Mouse (Mus musculus) E14TG2a.4 (cell line): ENCODE results near the gene Olfr524.

ENCODE experiments used
- H3K27me3 ChIP-seq: 2 replicates; pipeline ENCODE4 v1.6.1; 2014; ENCODE audit warnings: low read length, control low read depth; ENCODE audit not compliant: insufficient read depth
- H3K36me3 ChIP-seq: 2 replicates; pipeline ENCODE4 v1.6.1; 2014; ENCODE audit warnings: low read length, control low read depth; ENCODE audit not compliant: insufficient read depth
- H3K4me1 ChIP-seq: replicated peaks from 2 replicates; pipeline ENCODE4 v1.6.1; 2014; ENCODE audit warnings: low read depth, low read length, control low read depth
- H3K4me3 ChIP-seq: replicated peaks from 2 replicates; pipeline ENCODE4 v1.5.1; 2014; ENCODE audit warnings: mild to moderate bottlenecking, low read length
- H3K9me3 ChIP-seq: 2 replicates; pipeline ENCODE4 v1.6.1; 2014; ENCODE audit warnings: low read length, control low read depth
- CTCF ChIP-seq: conservative IDR thresholded peaks from 2 replicates; pipeline ENCODE4 v1.5.1; 2014; ENCODE audit warnings: low read length
- NANOG ChIP-seq: IDR thresholded peaks from 2 replicates; pipeline ENCODE4 v1.6.1; 2014; ENCODE audit warnings: borderline replicate concordance, low read length, mixed read lengths
- POU5F1 ChIP-seq: IDR thresholded peaks from 2 replicates; pipeline ENCODE4 v1.6.1; 2014; ENCODE audit warnings: low read length, borderline replicate concordance

Olfr524 gene

GRCm38 (mm10) chr7:140205864-140206263, at the start of gene Olfr524:
Gene Olfr524 (minus strand): TSS chr7:140205964.
- Histone ChIP-seq H3K27me3 (peaks cover 13% of the 10 kb centered on the region; the same call in 1 of the 2 replicates), H3K36me3 (no peaks in the 10 kb centered on the region), H3K4me1 (no peaks in the 10 kb centered on the region), H3K9me3 (no peaks in the 10 kb centered on the region), H3K4me3 (no peak within 1 kb of the TSS)
- TF ChIP-seq NANOG (no peak), CTCF (no peak), POU5F1 (no peak)

- Histone ChIP-seq H3K27me3 (no peaks in the 10 kb centered on the region), H3K4me1 (no peaks in the 10 kb centered on the region), H3K9me3 (no peaks in the 10 kb centered on the region), H3K4me3 (no peak overlapping the region), H3K36me3 (no peaks in the 10 kb centered on the region)
- TF ChIP-seq CTCF (no peak), POU5F1 (no peak), NANOG (no peak)
Measured at GRCm38 (mm10) chr7:140253780-140254299, 48.1 kb upstream of the Olfr524 start.

- no peaks in the 10 kb centered on the region for H3K36me3 ChIP-seq
- no peak for TF ChIP-seq NANOG
- TF ChIP-seq POU5F1, result no peak
- no peak for TF ChIP-seq CTCF
- H3K4me1 ChIP-seq, result no peaks in the 10 kb centered on the region
- H3K27me3 ChIP-seq, result no peaks in the 10 kb centered on the region
- no peak within 1 kb of the TSS for H3K4me3 ChIP-seq
- H3K9me3 ChIP-seq, result 0 out of 2 replicates have a peak, but pooled peaks cover 3% of the 10 kb centered on the region
Measured at GRCm38 (mm10) chr7:140247216-140247615, 41.5 kb upstream of the Olfr524 start, which contains the start of gene 5830411N06Rik. Gene 5830411N06Rik (plus strand): TSS chr7:140247284.

- Histone ChIP-seq H3K4me3 (no peak overlapping the region), H3K4me1 (peaks cover 16% of the 10 kb centered on the region), H3K27me3 (peaks cover 14% of the 10 kb centered on the region), H3K36me3 (no peaks in the 10 kb centered on the region), H3K9me3 (peaks cover 3% of the 10 kb centered on the region; the same call in 1 of the 2 replicates)
- TF ChIP-seq NANOG, result no peak
- no peak for TF ChIP-seq POU5F1
- TF ChIP-seq CTCF, result no peak
Measured at GRCm38 (mm10) chr7:140233696-140234095, 27.9 kb upstream of the Olfr524 start.

GRCm38 (mm10) chr7:140231026-140231425, 25.3 kb upstream of the Olfr524 start:
- no peak overlapping the region for H3K4me3 ChIP-seq
- TF ChIP-seq CTCF, result no peak
- no peak for TF ChIP-seq NANOG
- no peak for TF ChIP-seq POU5F1
- peaks cover 24% of the 10 kb centered on the region for H3K27me3 ChIP-seq
- no peaks in the 10 kb centered on the region for H3K36me3 ChIP-seq
- peaks cover 22% of the 10 kb centered on the region for H3K4me1 ChIP-seq
- H3K9me3 ChIP-seq, result peaks cover 3% of the 10 kb centered on the region; the same call in 1 of the 2 replicates

GRCm38 (mm10) chr7:140228476-140228875, 22.7 kb upstream of the Olfr524 start:
- H3K4me3 ChIP-seq, result peak overlapping the region; percentile 61
- peaks cover 3% of the 10 kb centered on the region; the same call in 1 of the 2 replicates for H3K9me3 ChIP-seq
- peaks cover 25% of the 10 kb centered on the region for H3K4me1 ChIP-seq
- TF ChIP-seq NANOG (no peak), CTCF (no peak), POU5F1 (no peak)
- no peaks in the 10 kb centered on the region for H3K36me3 ChIP-seq
- peaks cover 35% of the 10 kb centered on the region for H3K27me3 ChIP-seq

- TF ChIP-seq POU5F1 (no peak), NANOG (no peak), CTCF (no peak)
- Histone ChIP-seq H3K9me3 (peaks cover 6% of the 10 kb centered on the region; the same call in 1 of the 2 replicates), H3K27me3 (peaks cover 30% of the 10 kb centered on the region), H3K36me3 (no peaks in the 10 kb centered on the region), H3K4me3 (peak overlapping the region; percentile 65), H3K4me1 (peaks cover 16% of the 10 kb centered on the region)
Measured at GRCm38 (mm10) chr7:140224209-140224608, 18.4 kb upstream of the Olfr524 start.

GRCm38 (mm10) chr7:140220375-140220774, 14.6 kb upstream of the Olfr524 start:
- TF ChIP-seq CTCF (no peak), NANOG (no peak), POU5F1 (no peak)
- Histone ChIP-seq H3K4me3 (no peak overlapping the region), H3K4me1 (peaks cover 7% of the 10 kb centered on the region), H3K27me3 (peaks cover 16% of the 10 kb centered on the region; the same call in 1 of the 2 replicates), H3K36me3 (no peaks in the 10 kb centered on the region), H3K9me3 (peaks cover 11% of the 10 kb centered on the region; the same call in 1 of the 2 replicates)

- peaks cover 11% of the 10 kb centered on the region; the same call in 1 of the 2 replicates for H3K9me3 ChIP-seq
- H3K4me1 ChIP-seq, result peaks cover 1% of the 10 kb centered on the region
- H3K36me3 ChIP-seq, result no peaks in the 10 kb centered on the region
- H3K27me3 ChIP-seq, result peaks cover 12% of the 10 kb centered on the region; the same call in 1 of the 2 replicates
- TF ChIP-seq NANOG (no peak), POU5F1 (no peak), CTCF (no peak)
- H3K4me3 ChIP-seq, result no peak overlapping the region
Measured at GRCm38 (mm10) chr7:140219268-140219667, 13.5 kb upstream of the Olfr524 start.
